Mouse (Mus musculus) spleen, postnatal 4 days (tissue): ENCODE measurements around the gene Zbtb22.
"Not testable (repeated sequence)": the region's sequence is repeated elsewhere in the genome, so short reads cannot be mapped to it uniquely, and the experiment has no call there.

Source experiments
- DNase-seq, 2 experiments: peaks; one replicate each; pipeline ENCODE4 v3.0.0; 2022; ENCODE audit warnings: low spot score in 2 of 2

Zbtb22 gene

DNA sequence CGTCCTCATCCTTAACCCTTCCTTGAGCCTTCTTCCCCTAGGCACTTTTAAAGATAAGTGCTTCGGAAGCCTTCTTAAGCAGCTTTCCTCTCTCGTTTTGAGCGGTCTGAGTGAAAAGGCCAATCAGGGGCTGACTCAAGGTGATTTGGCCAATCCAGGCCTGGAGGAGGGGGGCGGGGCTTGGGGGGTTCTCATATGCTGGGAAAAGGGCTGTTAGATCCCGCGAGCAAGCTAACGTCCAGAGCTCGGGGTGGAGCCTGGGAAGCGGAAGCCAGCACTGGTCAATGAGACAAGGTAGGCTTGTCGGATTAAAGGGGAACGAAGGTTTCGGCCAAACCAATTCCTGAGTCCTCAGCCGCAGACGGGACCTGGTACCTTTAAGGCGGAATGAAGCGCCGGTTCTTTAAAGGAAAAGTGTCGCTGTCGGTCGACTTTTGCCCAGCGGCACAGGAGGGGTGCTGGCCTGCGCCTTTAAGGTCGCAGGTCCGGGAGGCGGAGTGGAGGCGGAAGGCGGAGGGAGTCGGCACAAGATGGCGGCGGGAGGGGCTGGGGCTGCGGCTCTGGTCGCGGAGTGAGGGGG, at the start of gene Zbtb22, which contains the start of gene Tapbp:
Zbtb22 (plus strand) TSS at position 234 of the 580 bp plus-strand sequence.
Tapbp (plus strand) TSS at position 229 of the 580 bp plus-strand sequence.
- DNase-seq = peak; percentile 92 to 95

DNA sequence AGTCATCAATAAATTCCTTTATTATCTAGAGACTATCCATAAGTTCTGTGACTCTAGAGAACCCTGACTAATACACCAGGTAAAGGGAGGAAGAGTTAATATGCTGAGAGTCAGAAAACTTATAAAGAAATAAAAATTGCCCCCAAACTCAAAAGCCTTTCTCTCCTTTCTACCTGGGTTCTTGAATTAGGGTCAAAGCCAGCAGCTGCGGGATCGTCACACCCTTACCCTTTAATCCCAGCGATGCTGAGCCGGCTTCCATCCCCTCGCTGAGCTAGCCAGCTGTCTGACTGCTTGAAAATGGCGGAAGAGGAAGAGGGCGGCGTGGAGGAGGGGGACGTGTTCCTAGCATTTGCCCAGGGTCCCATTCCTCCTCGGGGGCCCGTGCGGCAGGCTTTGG, 42.2 kb upstream of the Zbtb22 start, which contains the start of gene Gm7029:
Gm7029 (plus strand) TSS at position 301 of the 400 bp plus-strand sequence.
- DNase-seq = not testable (repeated sequence)

DNA sequence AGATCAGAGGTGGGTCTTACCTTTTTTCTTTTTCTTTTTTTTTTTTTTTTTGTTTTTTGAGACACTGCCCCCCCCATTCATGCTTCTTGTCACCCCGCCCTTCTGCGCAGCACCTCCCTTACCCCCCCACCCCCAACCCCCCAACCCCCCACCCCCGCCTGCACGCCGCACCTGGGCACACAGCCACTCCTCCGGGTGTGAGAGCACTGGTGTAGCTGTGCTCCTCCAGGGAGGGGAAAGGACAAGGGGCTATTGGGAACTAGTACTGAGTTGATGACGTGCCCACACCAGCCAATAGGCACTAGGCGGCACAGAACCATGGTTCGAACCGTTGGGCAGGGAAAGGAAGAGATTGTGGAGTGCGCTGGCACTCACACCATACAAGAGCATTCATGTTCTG, 41.3 kb upstream of the Zbtb22 start:
- DNase-seq = no peak

DNA sequence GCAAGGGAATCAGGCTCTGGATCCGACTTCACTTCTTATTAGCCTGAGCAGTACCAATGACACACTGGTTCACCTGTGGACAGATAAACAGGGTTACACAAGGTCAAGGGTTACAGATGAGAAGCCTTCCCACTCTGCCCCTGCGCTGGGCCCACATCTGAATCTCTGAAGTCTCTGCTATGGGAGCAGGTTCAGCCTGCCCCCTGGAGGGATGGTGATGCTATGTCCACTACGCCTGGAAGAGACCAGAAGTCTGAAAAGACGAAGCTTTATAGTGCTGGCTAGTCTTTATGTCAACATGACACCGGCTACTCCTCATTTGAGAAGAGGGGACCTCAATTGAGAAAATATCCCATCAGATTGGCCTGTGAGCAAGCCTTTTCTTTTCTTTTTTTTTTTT, 39.9 kb upstream of the Zbtb22 start:
- not testable (repeated sequence) for DNase-seq

DNA sequence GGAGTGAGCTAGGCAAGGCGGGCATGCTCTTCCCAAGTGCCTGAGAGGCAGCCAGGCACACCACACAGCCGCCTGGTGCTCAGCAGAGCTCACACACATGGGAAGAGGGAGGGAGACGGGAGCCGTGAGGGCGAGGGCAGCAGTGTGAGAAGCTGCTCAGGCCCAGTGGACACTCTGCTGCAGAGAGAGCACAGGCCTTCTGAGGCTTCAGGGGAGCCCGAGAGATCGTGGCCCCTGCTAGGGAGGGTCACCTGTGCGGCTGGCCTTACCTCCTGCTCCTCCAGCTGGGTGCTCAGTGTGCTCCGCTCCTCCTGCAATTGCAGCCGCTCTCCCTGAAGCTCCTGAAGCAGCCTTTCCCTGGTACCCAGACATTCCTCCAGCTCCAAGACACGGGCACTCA, 31.4 kb upstream of the Zbtb22 start:
- DNase-seq = not testable (repeated sequence)

DNA sequence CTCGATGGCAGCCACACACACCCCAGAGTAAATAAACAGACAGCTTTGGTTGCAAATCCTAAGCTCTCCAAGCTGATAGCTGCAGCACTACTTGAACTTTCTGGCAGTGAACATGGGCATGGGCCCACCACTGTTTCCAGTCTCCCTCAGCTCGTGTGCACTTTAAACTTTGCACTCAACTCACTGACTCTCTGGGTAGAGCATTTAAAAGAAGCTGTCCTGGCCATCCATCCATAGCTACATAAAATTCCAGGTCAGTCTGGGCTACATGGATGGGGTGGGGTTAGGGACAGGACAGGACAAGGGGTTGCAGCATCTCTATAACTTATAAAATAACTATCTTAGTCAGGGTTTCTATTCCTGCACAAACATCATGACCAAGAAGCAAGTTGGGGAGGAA, 27.9 kb upstream of the Zbtb22 start:
- not testable (repeated sequence) for DNase-seq

DNA sequence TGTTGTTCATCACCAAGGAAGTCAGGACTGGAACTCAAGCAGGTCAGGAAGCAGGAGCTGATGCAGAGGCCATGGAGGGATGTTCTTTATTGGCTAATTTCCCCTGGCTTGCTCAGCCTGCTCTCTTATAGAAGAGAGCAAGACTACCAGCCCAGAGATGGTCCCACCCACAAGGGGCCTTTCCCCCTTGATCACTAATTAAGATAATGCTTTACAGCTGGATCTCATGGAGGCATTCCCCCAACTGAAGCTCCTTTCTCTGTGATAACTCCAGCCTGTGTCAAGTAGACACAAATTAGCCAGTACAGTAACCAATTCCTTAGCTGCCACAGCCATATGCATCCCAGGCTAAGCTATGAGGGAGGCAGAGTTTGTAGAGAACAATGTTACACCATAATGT, 27.5 kb upstream of the Zbtb22 start:
- DNase-seq = not testable (repeated sequence)

DNA sequence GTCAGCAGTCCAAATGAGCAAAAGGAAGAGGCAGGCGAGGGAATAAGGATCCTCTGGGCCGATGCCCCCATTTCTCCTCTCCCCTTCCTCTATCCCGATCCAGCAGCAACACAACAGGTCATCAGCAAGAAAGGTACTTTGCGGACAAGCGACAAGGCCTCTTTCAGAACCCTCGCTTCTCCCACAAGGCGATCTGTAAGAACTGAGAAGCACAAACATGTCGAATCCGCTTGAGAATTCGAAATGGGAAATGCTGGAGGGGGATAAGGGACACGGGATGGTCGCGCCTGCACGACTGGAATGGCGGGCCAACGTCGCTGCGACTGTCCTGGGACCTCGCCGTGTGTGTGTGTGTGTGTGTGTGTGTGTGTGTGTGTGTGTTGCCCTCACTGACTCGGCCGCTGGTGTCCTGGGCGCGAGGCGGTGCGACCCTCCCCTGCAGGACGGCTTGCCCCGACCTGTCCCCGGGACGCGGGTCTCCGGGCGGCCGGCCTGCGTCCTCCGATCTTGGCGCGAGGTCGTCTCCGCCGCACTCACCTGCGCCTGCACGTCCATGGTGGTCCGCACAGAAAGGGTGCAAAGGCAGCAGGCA, 25.7 kb upstream of the Zbtb22 start:
- DNase-seq = not testable (repeated sequence)

DNA sequence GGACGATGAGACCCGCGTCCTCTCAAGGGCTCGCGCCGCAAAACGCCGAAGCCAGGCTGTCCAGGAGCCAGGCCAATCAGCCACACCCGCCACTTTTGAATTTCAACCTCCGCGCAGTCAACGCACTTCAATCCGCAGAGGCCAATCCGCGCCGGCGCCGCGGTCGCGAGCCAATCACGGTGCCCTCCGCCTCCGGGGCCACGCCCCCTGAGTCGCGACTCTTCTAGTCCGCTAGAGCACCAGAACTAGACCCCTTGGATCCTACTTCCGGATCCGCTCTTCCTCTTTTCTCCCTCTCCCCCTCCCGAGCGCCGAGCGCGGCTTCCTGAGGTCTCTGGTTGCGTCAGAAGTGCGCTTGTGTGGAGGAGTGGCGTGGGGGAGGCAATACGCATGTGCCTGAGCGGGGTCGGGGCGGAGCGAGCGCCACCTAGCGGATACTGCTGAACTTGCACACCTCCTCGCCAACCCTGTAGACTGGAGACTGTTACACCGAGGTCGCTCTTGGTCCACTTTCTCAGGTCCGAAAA, 25.1 kb upstream of the Zbtb22 start, which contains the start of gene Kifc1:
Kifc1 (minus strand) TSS at position 129 of the 527 bp plus-strand sequence.
- peak; percentile 99 to 100 for DNase-seq

DNA sequence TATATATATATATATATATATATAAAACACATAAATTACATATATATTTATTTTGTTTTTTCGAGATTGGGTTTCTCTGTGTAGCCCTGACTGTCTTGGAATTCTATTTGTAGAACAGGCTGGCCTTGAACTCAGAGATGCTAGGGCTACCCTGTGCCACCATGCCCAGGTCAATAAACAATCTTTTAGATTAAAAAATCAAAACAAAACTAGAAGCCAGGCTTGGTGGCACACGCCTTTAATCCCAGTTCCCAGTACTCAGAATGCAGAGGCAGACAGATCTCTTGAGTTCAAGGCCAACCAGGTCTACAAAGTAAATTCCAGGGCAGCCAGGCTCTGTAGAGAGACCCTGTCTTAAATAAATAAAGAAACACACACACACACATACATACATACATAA, 24.3 kb upstream of the Zbtb22 start:
- DNase-seq = no peak

DNA sequence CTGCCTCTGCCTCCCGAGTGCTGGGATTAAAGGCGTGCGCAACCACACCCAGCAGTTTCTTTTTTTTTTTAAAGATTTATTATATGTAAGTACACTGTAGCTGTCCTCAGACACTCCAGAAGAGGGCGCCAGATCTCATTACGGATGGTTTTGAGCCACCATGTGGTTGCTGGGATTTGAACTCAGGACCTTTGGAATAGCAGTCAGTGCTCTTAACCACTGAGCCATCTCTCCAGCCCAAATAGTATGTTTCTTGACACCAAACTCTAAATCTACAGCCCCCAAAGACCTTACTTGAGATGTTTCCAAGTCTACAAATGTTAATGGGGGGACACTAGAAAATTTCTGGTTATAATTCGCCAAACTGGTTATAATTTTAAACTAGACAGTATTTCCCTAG, 23.8 kb upstream of the Zbtb22 start:
- DNase-seq = not testable (repeated sequence)

DNA sequence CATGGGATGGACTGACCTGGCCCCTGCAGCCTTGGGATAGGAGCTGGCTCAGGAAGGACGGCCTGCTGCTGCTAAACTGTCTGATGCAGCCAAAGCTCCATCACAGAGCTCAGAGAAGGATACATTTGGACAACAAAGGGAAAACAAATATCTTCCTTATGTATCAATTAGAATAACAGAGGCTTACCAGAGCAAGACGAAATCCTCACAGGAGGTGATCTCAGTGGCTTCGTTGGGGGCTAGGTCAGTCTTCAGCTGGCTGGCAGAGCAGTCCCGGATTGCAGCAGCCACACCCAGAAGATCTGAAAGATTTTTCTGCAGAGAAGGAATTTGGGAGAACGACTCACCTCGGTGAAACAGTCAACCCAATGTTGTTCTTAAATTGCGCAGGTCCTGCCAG, 23.3 kb upstream of the Zbtb22 start:
- no peak for DNase-seq

DNA sequence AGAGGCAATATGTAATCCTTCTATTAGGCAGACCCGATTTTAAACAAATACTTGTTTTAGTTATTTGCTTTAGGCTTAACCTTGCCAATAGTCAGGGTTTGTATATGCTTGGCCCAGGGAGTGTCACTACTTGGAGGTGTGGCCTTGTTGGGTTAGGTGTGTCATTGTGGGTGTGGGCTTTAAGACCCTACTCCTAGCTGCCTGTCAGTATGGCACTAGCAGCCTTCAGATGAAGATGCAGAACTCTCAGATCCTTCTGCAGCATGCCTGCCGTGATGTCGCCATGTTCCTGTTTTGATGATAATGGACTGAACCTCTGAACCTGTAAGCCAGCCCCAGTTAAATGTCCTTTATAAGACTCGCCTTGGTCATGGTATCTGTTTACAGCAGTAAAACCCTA, 22.7 kb upstream of the Zbtb22 start:
- DNase-seq = not testable (repeated sequence)

DNA sequence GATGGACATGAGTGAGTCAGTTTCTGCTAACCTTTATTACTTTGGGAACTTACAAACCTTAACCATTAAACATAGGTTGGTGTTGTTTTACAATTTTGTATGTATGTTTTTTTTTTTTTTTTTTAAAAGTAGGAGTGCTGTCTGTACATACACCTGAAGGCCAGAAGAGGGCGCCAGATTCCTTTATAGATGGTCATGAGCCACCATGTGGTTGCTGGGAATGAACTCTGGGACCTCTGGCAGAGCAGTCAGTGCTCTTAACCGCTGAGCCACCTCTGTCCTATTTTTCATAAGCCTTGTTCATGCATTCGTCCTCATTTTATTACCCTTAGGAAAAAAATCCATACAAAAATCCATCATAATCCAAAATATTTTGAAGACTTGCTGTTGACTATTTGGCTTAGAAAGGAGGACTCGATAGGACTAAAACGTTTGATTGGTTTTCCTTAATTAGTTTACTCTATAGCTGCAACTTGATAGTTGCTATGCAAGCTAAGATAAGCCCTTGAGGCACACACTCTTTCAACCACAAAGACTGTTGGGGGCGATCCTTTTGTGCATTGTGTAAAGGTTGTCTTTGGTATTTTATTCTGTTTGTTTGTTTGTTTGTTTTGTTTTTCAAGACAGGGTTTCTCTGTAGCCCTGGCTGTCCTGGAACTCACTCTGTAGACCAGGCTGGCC, 18.4 kb upstream of the Zbtb22 start:
- DNase-seq = peak in 1 of 2 experiments; percentile 76

DNA sequence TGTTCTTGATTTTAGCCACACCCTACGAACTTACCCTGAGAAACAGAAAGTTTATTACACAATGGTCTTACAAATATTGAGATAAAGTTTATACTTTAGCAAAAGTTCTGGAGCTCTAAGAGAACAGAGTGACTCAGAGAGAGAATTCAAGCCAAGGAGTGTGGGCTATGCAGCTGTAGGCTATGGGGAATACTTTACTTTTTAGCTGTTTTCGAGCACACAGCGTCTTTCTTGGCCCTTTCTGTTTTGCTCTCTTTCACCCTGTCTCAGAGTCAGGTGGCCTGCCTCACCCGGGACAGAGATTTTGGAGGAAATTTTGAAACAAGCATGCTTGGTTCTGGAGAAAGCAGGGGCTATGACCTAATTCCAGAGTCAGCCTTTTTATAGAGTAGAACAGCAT, 17.5 kb upstream of the Zbtb22 start:
- not testable (repeated sequence) for DNase-seq

DNA sequence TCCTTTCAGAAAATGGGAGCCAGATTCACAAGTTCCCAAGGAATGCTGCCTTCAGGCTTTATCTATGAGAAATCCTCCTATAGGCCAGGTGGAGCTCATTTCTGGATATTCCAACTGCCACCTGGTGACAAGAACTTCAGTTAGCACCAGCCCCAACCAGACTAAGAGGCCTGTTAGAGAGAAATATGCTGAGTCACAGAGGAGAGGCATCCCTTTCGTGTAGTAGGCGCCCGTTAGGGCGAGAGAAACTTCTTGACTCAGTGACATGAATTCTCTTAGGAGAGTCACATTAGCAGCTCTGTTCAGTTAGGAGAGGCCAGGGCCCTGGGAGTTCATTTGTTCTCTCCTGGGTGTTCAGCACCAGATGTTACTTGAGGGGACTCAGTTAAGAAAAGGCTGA, 16.1 kb upstream of the Zbtb22 start:
- DNase-seq = no peak

DNA sequence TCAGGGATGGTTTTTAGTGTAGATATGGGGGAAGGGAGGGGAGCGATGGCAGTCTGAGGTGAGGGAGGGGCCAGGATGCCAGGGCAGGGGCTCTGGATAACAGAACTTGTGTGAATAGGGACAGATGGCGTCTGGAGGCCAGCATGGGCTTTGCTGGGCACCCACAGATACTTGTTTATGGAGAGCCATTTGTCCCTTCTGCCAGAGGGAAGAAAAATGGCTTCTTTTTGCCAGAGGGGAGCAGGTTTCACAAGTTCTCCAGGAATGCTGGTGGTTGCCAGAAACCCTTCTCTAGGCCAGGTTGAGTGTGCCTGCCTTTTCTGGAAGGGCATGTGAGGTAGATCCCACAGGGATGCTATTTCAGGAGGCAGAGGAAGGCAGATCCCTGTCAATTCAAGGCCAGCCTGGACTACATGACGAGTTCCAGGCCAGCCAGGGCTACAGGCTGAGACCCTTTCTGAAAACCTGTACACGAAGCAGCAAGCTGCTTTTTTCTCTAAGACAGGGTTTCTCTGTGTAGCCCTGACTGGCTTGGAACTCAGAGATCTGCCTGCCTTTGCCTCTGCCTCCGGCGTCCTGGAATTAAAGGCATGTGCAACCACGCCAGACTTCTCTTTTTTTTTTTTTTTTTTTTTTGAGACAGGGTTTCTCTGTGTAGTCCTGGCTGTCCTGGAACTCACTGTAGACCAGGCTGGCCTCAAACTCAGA, 15.3 kb upstream of the Zbtb22 start:
- DNase-seq = no peak

DNA sequence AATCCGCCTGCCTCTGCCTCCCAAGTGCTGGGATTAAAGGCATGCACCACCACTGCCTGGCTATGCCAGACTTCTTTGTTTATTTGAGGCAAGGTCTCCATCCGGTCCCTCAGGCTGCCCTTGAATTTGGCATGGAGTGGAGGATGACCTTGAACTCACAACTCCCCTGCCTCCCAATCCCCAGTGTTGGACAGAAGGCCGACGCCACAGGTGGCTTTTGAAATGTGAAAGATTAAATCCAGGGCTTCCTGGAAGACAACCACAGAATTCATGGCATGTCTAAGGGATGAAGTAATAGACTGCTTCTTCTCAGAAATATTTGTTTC, 14.8 kb upstream of the Zbtb22 start:
- DNase-seq = no peak

DNA sequence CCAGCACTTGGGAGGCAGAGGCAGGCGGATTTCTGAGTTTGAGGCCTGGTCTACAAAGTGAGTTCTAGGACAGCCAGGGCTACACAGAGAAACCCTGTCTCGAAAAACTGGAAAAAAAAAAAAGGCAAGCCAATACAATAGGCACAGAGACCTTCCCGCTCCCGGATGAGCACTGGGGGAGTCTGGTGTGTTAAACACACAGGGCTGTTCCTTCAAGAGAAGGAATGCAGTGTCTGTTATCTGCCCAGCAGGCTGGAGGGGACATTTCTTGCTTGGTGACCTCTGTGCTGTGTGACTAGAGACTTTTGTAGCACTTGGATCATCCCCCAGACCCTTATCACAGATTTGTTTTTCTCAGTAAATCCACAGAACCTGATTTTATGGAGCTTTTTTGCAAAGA, 14.1 kb upstream of the Zbtb22 start:
- DNase-seq = no peak

DNA sequence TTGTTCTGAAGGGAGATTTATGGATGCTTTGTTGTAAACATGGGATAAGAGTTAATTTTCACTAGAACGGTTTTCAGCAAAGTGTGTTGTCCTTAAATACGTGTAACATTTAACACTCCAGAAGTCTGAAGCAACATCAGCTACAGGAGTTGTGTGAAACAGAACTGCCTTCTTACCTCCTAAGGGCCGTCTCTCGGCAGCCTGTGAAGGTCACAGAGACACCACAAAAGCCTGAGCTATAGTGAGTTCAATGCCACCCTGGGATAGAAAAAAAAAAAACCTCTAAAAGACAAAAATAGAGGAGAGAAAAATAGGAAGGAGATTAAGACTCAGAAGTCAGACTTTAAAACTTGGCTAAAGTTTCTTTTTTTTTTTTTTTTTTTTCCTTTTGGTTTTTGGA, 13.6 kb upstream of the Zbtb22 start:
- no peak for DNase-seq

DNA sequence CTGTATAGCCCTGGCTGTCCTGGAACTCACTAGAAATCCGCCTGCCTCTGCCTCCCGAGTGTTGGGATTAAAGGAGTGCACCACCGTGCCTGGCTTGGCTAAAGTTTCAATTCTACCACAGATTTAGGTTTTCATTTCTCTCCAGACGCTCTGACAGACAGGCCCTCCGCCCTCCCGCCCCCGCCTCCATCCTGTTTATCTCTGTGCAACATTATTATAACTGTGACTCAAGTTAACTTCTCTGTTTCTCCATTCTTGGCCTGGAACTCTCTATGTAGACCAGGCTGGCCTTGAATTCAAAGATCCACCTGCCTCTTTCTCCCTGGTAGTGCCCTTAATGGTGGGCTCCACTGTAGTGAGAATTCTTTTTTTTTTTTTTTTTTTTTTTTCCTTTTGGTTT, 13.2 kb upstream of the Zbtb22 start:
- DNase-seq = no peak
